Mouse (Mus musculus) spleen, adult 2 months (tissue): ENCODE results near the gene Il6ra.

Source experiments
- CTCF ChIP-seq: fragments of 200-500 bp; IDR thresholded peaks from 2 replicates; pipeline ENCODE4 v1.5.1; 2011; ENCODE audit warnings: mild to moderate bottlenecking, inconsistent platforms; ENCODE audit not compliant: insufficient read depth, insufficient read length, insufficient replicate concordance; ENCODE audit errors: extremely low read depth
- POLR2A ChIP-seq: fragments of 200-500 bp; IDR thresholded peaks from 2 replicates; pipeline ENCODE4 v1.6.1; 2011; ENCODE audit warnings: low read depth, low read length, inconsistent platforms

DNA sequence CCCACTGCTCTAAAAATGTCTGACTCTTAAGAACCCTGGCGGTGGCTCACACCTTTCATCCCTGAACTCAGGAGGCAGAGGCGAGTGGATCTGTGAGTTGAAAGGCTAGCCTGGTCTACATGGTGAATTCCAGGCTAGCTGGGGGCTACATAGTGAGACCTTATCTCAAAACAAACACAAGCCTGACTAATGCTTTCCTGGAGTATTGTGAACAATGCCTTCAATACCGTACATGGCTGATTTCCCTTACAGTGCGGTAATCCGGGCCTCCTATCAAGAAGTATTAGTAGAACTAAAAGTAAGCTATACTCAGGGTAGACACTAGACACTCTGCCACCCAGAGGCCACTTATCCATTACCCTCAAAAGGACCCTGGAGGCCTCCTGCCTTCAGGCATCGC lies 64.9 kb downstream of the Il6ra start:
- no peak for TF ChIP-seq CTCF
- no peak for TF ChIP-seq POLR2A
